Mouse (Mus musculus): ENCODE data around the gene Ssh1. TPM values are rescaled to one million over a fixed set of nuclear protein-coding genes. Genes with fewer than 3 reads are reported as not detected.

The Ssh1 gene
- polyA plus RNA-seq, 2 experiments: 4.9 to 6.7 TPM

DNA sequence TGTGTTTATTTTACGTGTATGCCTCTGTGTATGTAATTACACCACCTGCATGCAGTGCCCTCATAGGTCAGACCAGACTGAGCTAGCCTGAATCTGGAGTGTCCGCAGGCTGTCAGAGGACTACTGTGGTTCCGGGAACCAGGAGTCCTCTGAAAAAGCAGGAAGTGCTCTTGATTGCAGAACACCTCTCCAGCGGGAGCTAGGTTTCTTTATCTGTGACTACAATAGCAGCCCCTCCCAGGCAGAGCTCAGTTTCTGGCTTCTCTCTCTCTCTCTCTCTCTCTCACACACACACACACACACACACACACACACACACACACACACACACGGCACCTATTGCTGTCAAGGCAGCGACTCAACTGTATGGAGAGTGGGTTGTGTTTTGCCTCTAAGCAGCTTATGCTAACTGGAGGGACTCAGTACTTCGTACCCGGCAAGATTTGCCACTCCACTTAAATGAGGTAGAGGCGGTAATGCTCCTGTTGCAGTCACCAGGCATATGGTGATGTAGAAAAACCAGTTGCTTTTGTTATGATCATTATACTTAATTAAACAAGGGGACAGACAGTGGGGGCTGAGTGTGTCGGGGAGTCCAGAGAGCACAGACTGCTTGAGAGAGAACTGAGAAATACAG, 83.5 kb downstream of the Ssh1 start:
- no peak for ATAC-seq (ENCODE audit: insufficient read depth)
- Histone ChIP-seq H3K4me1 (replicated peaks; ENCODE audit: control insufficient read depth in 2 of 2, insufficient read depth in 2 of 2, low read length in 1 of 2) (peaks cover 22 to 38% of the 10 kb centered on the region in 2 experiments), H3K36me3 (replicated peaks; ENCODE audit: control insufficient read depth, insufficient read depth, low read depth) (no peaks in the 10 kb centered on the region), H3K27ac (no peak overlapping the region), H3K27me3 (ENCODE audit: control insufficient read depth, insufficient read depth, low read length) (no peaks in the 10 kb centered on the region), H3K4me3 (ENCODE audit: insufficient read depth in 1 of 2, low read depth in 2 of 2, low read length in 2 of 2) (no peak overlapping the region), H3K9ac (replicated peaks) (no peak overlapping the region), H3K4me2 (ENCODE audit: low read depth) (peak overlapping the region; percentile 38), H3K9me3 (ENCODE audit: control insufficient read depth, low read length) (no peaks in the 10 kb centered on the region)
- DNase-seq (ENCODE audit: low read depth in 3 of 3, low spot score in 3 of 3): no peak
- TF ChIP-seq EP300 (IDR thresholded peaks at IDR 0.05; ENCODE audit: low read depth): no peak
- TF ChIP-seq CTCF (IDR thresholded peaks at IDR 0.05; ENCODE audit: low read depth): no peak
- WGBS (ENCODE audit: insufficient replicate concordance): 12% methylated on average over 10 of the region's 10 CpGs

DNA sequence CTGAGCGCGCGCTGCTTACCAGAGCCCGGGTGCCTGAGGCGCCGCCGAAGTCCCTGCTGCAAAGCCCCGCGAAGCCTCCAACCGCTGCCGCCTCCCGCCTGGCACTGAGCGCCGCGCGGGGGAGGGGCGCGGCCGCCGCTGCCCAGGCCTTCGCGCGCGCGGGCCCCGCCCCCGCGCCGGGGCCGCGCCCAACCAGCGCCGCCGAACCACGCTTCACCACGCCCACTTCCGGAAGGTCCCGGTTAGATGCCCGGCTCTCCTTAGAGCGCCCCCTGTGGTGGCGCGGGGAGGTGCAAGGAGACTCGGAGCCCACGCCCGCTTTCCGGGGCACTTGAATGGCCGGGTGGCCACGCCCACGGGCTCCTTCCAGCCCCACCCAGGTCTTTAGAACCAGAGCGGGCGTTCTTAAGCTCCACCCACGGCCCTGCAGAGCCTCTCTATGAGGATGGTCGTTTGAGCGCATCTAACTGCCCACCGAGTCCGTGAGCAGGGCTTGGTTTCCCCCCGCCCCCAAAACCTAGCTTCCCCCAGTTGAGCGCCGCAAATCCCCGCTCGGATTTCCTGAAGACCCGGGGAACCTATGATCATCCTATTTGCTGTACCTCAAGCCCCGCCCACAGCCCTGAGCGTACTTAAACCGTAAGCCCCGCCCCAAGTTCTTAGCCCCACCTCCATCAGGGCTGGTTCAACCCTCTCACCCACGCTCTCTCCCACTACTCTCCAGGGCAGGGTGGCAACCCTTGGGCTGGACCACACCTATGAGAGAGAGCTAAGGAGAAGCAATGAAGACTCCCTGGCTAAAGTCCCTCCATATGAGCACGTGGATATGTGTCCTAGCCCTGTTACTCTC, 84.9 kb downstream of the Ssh1 start, which contains the start of gene Coro1c:
Coro1c (minus strand) TSS at position 167 of the 850 bp plus-strand sequence.
- peaks cover 22 to 41% of the 10 kb centered on the region in 2 experiments for H3K4me1 ChIP-seq (replicated peaks; ENCODE audit: control insufficient read depth in 2 of 2, insufficient read depth in 2 of 2, low read length in 1 of 2)
- no peak for TF ChIP-seq EP300 (IDR thresholded peaks at IDR 0.05; ENCODE audit: low read depth)
- peak; percentile 92 for TF ChIP-seq CTCF (IDR thresholded peaks at IDR 0.05; ENCODE audit: low read depth)
- DNase-seq (ENCODE audit: low read depth in 3 of 3, low spot score in 3 of 3) (peak; percentile 92 to 94 (median 94)), ATAC-seq (ENCODE audit: insufficient read depth) (peak; percentile 83)
- H3K4me2 ChIP-seq (ENCODE audit: low read depth): peak within 1 kb of the TSS; percentile 97
- no peaks in the 10 kb centered on the region for H3K36me3 ChIP-seq (replicated peaks; ENCODE audit: control insufficient read depth, insufficient read depth, low read depth)
- peak within 1 kb of the TSS; percentile 76 to 78 for H3K4me3 ChIP-seq (ENCODE audit: insufficient read depth in 1 of 2, low read depth in 2 of 2, low read length in 2 of 2)
- WGBS (ENCODE audit: insufficient replicate concordance): under 1% methylated on average over 66 of the region's 68 CpGs
- H3K27ac ChIP-seq: peak within 1 kb of the TSS; percentile 76
- no peaks in the 10 kb centered on the region for H3K9me3 ChIP-seq (ENCODE audit: control insufficient read depth, low read length)
- no peaks in the 10 kb centered on the region for H3K27me3 ChIP-seq (ENCODE audit: control insufficient read depth, insufficient read depth, low read length)
- H3K9ac ChIP-seq (replicated peaks): peak within 1 kb of the TSS; percentile 80

DNA sequence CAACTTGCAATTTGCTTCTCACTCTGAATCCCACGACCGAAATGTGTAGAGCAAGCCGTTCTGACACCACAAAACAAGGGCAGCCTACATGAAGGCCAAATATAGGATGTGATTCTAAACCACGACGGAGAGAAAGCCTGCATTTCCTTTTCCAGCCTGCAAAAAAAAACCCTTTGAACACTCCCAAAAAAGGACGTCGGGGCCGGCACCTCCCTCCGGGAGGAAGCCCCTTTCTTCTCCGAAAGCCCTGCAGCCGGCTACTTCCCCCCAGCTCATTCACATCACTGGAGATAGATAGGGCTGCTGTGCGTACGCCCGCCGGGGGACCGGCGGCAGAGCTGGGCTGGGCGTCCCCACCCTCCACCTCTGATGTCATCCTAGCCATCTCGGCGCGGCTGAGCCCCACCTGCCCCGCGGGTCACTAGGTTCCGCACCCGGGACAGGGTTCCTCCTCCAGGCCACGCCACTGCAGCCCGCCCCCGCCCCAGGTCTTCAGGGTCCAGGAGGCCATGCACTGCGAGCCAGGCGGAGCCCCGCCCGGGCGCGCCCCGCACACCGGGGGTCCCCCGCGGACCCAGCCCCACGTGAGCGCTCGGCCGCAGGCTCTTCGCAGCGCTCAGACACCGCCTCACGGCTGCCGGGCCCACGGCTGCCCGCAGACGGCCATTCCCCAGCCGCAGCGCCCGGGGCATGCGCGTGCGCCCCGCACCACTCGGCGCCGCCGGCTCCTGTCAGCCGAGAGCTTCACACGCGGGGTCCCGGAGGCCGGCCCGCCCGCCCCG, 85.7 kb downstream of the Ssh1 start:
- Histone ChIP-seq H3K4me1 (replicated peaks; ENCODE audit: control insufficient read depth in 2 of 2, insufficient read depth in 2 of 2, low read length in 1 of 2) (peaks cover 29 to 47% of the 10 kb centered on the region in 2 experiments), H3K36me3 (replicated peaks; ENCODE audit: control insufficient read depth, insufficient read depth, low read depth) (no peaks in the 10 kb centered on the region), H3K27me3 (ENCODE audit: control insufficient read depth, insufficient read depth, low read length) (no peaks in the 10 kb centered on the region), H3K9ac (replicated peaks) (peak overlapping the region; percentile 80), H3K9me3 (ENCODE audit: control insufficient read depth, low read length) (no peaks in the 10 kb centered on the region), H3K4me2 (ENCODE audit: low read depth) (peak overlapping the region; percentile 97), H3K27ac (peak overlapping the region; percentile 76), H3K4me3 (ENCODE audit: insufficient read depth in 1 of 2, low read depth in 2 of 2, low read length in 2 of 2) (peak overlapping the region; percentile 76)
- ATAC-seq (ENCODE audit: insufficient read depth): peak; percentile 76
- under 1% methylated on average over 46 of the region's 69 CpGs for WGBS (ENCODE audit: insufficient replicate concordance)
- no peak for TF ChIP-seq CTCF (IDR thresholded peaks at IDR 0.05; ENCODE audit: low read depth)
- TF ChIP-seq EP300 (IDR thresholded peaks at IDR 0.05; ENCODE audit: low read depth): no peak
- DNase-seq (ENCODE audit: low read depth in 3 of 3, low spot score in 3 of 3): peak; percentile 62 to 65 (median 64)

DNA sequence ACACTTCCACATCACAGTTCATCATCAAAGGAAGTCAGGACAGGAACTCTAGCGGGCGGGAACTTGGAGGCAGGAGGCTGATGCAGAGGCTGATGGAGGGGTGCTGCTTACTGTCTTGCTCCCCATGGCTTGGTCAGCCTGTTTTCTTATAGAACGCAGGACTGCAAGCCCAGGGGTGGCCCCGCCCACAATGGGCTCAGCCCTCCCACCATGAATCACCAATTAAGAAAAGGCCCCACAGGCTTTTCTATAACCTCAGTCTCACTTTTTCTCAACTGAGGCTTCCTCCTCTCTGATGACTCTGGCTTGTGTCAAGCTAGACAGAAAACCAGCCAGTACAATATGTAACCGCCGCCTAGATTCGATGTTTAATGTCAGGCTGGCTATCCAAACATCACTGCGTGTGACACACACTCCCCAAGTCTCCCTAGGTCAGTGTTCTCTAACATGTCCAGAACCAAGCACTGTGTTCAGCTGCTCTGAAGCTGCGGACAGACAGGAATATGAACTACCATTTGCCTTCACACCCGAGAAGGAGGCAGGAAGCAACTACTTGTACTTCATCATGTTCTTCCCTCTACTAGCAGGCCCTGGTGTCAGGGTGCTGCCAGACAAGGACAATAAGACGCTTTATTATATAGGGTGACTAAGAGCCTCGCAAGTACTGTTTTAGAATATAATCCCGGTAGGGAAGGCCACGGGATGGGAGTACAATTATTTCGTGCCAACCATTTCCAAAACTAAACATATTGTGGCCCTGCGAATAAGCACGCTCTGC, 86.5 kb downstream of the Ssh1 start:
- DNase-seq (ENCODE audit: low read depth in 3 of 3, low spot score in 3 of 3): peak in 2 of 3 experiments; percentile 44 to 60
- no peaks in the 10 kb centered on the region for H3K27me3 ChIP-seq (ENCODE audit: control insufficient read depth, insufficient read depth, low read length)
- H3K36me3 ChIP-seq (replicated peaks; ENCODE audit: control insufficient read depth, insufficient read depth, low read depth): no peaks in the 10 kb centered on the region
- no peak for TF ChIP-seq CTCF (IDR thresholded peaks at IDR 0.05; ENCODE audit: low read depth)
- TF ChIP-seq EP300 (IDR thresholded peaks at IDR 0.05; ENCODE audit: low read depth): no peak
- H3K4me2 ChIP-seq (ENCODE audit: low read depth): peak overlapping the region; percentile 97
- peaks cover 37 to 55% of the 10 kb centered on the region in 2 experiments for H3K4me1 ChIP-seq (replicated peaks; ENCODE audit: control insufficient read depth in 2 of 2, insufficient read depth in 2 of 2, low read length in 1 of 2)
- no peaks in the 10 kb centered on the region for H3K9me3 ChIP-seq (ENCODE audit: control insufficient read depth, low read length)
- no peak for ATAC-seq (ENCODE audit: insufficient read depth)
- H3K4me3 ChIP-seq (ENCODE audit: insufficient read depth in 1 of 2, low read depth in 2 of 2, low read length in 2 of 2): peak overlapping the region; percentile 76
- H3K9ac ChIP-seq (replicated peaks): peak overlapping the region; percentile 80
- WGBS (ENCODE audit: insufficient replicate concordance): 14% methylated on average over 17 of the region's 17 CpGs
- peak overlapping the region; percentile 76 for H3K27ac ChIP-seq
